Mouse (Mus musculus) hindbrain, embryonic 13.5 days (tissue): ENCODE data around the gene Gm21425. TPM values are rescaled to one million over a fixed set of nuclear protein-coding genes. Genes with fewer than 3 reads are reported as not detected.
"Not testable (repeated sequence)": the region's sequence is repeated elsewhere in the genome, so short reads cannot be mapped to it uniquely, and the experiment has no call there.

Source experiments
- ATAC-seq: fragments of 200-750 bp; cut with Nextera tagmentation; 2 replicates; pipeline ENCODE4 v1.8.0; 2017; ENCODE audit warnings: moderate TSS enrichment; ENCODE audit not compliant: low FRiP score
- H3K27ac ChIP-seq: fragments of 300-500 bp; sonication (generic); 2 replicates; pipeline ENCODE4 v1.5.1; 2015; ENCODE audit warnings: inconsistent platforms, mild to moderate bottlenecking, moderate library complexity
- H3K27me3 ChIP-seq: fragments of 300-500 bp; sonication (generic); 2 replicates; pipeline ENCODE4 v1.6.1; 2015; ENCODE audit warnings: mild to moderate bottlenecking, inconsistent platforms
- H3K36me3 ChIP-seq: fragments of 300-500 bp; sonication (generic); 2 replicates; pipeline ENCODE4 v1.6.1; 2015; ENCODE audit warnings: mild to moderate bottlenecking, inconsistent platforms
- H3K4me1 ChIP-seq: fragments of 300-500 bp; sonication (generic); replicated peaks from 2 replicates; pipeline ENCODE4 v1.6.1; 2015; ENCODE audit warnings: inconsistent platforms
- H3K4me2 ChIP-seq: fragments of 300-500 bp; sonication (generic); 2 replicates; pipeline ENCODE4 v1.6.1; 2015; ENCODE audit warnings: inconsistent platforms, mild to moderate bottlenecking, moderate library complexity
- H3K4me3 ChIP-seq: fragments of 300-500 bp; sonication (generic); 2 replicates; pipeline ENCODE4 v1.5.1; 2015; ENCODE audit warnings: mild to moderate bottlenecking, inconsistent platforms
- H3K9ac ChIP-seq: fragments of 300-500 bp; sonication (generic); 2 replicates; pipeline ENCODE4 v1.6.1; 2015; ENCODE audit warnings: mild to moderate bottlenecking, inconsistent platforms
- H3K9me3 ChIP-seq: fragments of 300-500 bp; sonication (generic); 2 replicates; pipeline ENCODE4 v1.6.1; 2016; ENCODE audit warnings: inconsistent platforms
- WGBS: fragments of 180-500 bp; shearing (Covaris S2); methylation state at CpG from one replicate; pipeline ENCODE4 v1.1.7; 2015; 5-methylcytosine and 5-hydroxymethylcytosine counted together
- polyA plus RNA-seq: library from polyadenylated mRNA; unstranded; fragments of >200 nt; fragmentation: Nextera tagmentation; extraction: Ambion mirVana; gene quantifications from 2 replicates; pipeline ENCODE4 v1.2.1, GENCODE M21; 2015

Gm21425 gene
- polyA plus RNA-seq, result not detected in 2 replicates

DNA sequence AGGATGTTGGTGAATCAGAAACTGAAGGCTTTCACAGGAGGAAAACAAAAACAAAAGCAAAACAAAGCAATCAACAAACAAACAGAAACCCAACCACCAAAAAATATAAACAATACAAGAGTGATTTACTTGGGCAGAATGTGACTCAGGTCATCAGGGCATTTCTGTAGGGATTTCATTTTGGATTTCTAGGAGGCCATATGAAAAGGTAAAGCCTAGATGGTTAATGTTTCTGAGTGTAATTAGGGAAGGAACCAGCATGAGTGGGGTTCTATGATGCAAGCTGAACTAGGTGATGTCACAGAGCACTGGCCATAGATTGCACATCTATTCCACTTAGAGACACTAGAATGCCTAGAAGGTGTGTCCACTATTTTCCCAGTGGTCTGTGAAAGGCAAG, at the start of gene Gm21425:
Gm21425 (plus strand) TSS at position 301 of the 400 bp plus-strand sequence.
- not testable (repeated sequence) for H3K27me3 ChIP-seq, H3K4me2 ChIP-seq, H3K4me1 ChIP-seq, ATAC-seq, H3K9ac ChIP-seq, H3K4me3 ChIP-seq, H3K9me3 ChIP-seq, H3K36me3 ChIP-seq, H3K27ac ChIP-seq

DNA sequence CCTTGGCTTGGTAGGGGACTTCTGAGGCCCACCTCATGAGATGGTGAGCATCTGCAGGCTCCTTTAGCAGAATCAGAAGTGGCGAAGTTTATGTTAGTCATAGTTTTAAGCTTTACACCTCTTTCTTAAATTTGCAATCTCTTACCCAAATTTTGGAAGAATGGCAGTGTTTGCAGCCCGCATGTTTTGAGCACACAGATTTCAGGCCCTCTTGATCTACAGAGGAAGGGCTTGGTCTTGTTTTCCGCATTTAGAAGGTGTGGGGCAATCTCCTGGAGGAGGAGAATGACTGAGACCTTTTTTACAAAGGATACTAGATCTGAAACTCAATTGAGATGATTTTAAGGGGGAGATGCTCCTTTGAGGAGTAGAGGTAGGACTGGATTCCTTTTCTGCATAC, 28.4 kb upstream of the Gm21425 start, which contains the start of gene Gm21891:
Gm21891 (minus strand) TSS at position 101 of the 400 bp plus-strand sequence.
- not testable (repeated sequence) for H3K4me2 ChIP-seq, H3K4me3 ChIP-seq, H3K4me1 ChIP-seq, H3K9ac ChIP-seq, H3K36me3 ChIP-seq, H3K27me3 ChIP-seq, ATAC-seq, H3K9me3 ChIP-seq, H3K27ac ChIP-seq
- no CpG with 5 or more reads among the region's 3 CpGs for WGBS

Other genes starting within 250 kb of the Gm21425 start
- not detected in 2 replicates for gene Gm20807, start 119.1 kb upstream of the Gm21425 start, polyA plus RNA-seq
- gene Gm21891, start 28.5 kb upstream of the Gm21425 start, polyA plus RNA-seq, result not detected in 2 replicates
- not detected in 2 replicates for gene Gm21828, start 62.0 kb downstream of the Gm21425 start, polyA plus RNA-seq
- gene Gm21440, start 90.4 kb downstream of the Gm21425 start, polyA plus RNA-seq, result not detected in 2 replicates
- not detected in 2 replicates for gene Gm21454, start 90.5 kb downstream of the Gm21425 start, polyA plus RNA-seq
- gene Gm21725, start 187.1 kb downstream of the Gm21425 start, polyA plus RNA-seq, result not detected in 2 replicates